Mouse (Mus musculus) stomach, embryonic 16.5 days (tissue): ENCODE measurements at regions not wholly inside any gene's neighbourhood (a gene's known extent, or its start where the extent isn't known, plus 50 kb on each side); places are given as distances from the start of the nearest gene placed in this dataset.

Experiments used
- ATAC-seq: fragments of 200-750 bp; cut with Nextera tagmentation; 2 replicates; pipeline ENCODE4 v1.8.0; 2017; ENCODE audit warnings: moderate number of reproducible peaks, moderate TSS enrichment; ENCODE audit not compliant: insufficient read depth, low FRiP score
- H3K27ac ChIP-seq: fragments of 300-500 bp; sonication (generic); 2 replicates; pipeline ENCODE4 v1.5.1; 2014; ENCODE audit warnings: low read length
- H3K27me3 ChIP-seq: fragments of 300-500 bp; sonication (generic); 2 replicates; pipeline ENCODE4 v1.6.1; 2014; ENCODE audit warnings: low read length, control low read depth, mixed read lengths; ENCODE audit not compliant: control insufficient read depth, insufficient read depth
- H3K36me3 ChIP-seq: fragments of 300-500 bp; sonication (generic); 2 replicates; pipeline ENCODE4 v1.6.1; 2014; ENCODE audit warnings: low read length; ENCODE audit not compliant: control insufficient read depth, insufficient read depth
- H3K4me1 ChIP-seq: fragments of 300-500 bp; sonication (generic); 2 replicates; pipeline ENCODE4 v1.6.1; 2014; ENCODE audit warnings: low read length, control low read depth, mixed read lengths; ENCODE audit not compliant: control insufficient read depth, insufficient read depth
- H3K4me2 ChIP-seq: fragments of 300-500 bp; sonication (generic); 2 replicates; pipeline ENCODE4 v1.6.1; 2014; ENCODE audit warnings: low read depth, low read length, mixed read lengths
- H3K4me3 ChIP-seq: fragments of 300-500 bp; sonication (generic); replicated peaks from 2 replicates; pipeline ENCODE4 v1.5.1; 2014; ENCODE audit warnings: mild to moderate bottlenecking, low read length
- H3K9ac ChIP-seq: fragments of 300-500 bp; sonication (generic); 2 replicates; pipeline ENCODE4 v1.6.1; 2014; ENCODE audit warnings: low read length
- H3K9me3 ChIP-seq: fragments of 300-500 bp; sonication (generic); replicated peaks from 2 replicates; pipeline ENCODE4 v1.6.1; 2016; ENCODE audit warnings: low read length, control low read depth; ENCODE audit not compliant: control insufficient read depth
- WGBS: fragments of 180-500 bp; shearing (Covaris S2); extraction: QIAGEN DNeasy Blood & Tissue Kit; methylation state at CpG from one replicate; pipeline ENCODE4 v1.1.7; 2014; 5-methylcytosine and 5-hydroxymethylcytosine counted together

GRCm38 (mm10) chr16:49644416-49644815 is 54.6 kb upstream of the Ift57 start:
- no peaks in the 10 kb centered on the region for H3K4me1 ChIP-seq
- no peak overlapping the region for H3K27ac ChIP-seq
- H3K36me3 ChIP-seq, result no peaks in the 10 kb centered on the region
- H3K27me3 ChIP-seq, result no peaks in the 10 kb centered on the region
- no peaks in the 10 kb centered on the region for H3K9me3 ChIP-seq
- no peak overlapping the region for H3K9ac ChIP-seq
- H3K4me3 ChIP-seq, result no peak overlapping the region
- ATAC-seq, result no peak
- H3K4me2 ChIP-seq, result no peak overlapping the region
- 98% methylated on average over 1 of the region's 1 CpGs for WGBS

DNA sequence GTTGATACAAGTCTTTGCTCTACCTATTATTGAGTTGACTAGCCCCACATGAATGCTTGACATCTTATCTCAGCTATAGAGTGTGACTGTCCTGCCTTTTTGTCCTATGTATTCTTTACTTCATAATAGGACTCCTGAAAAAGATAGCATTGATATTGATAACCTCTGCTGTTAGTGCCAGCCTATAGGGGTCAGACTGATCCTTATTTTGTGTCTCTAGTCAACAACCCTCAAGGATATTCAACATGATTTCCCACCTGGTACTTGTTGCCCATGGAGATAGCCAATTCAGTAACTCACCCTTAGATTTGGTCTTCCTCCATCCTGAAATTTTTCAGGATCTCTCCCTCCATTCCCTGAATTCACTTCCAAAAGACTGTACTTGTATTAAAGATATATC is 52.6 kb upstream of the Ift57 start:
- Histone ChIP-seq H3K27ac (no peak overlapping the region), H3K9me3 (no peaks in the 10 kb centered on the region), H3K4me2 (no peak overlapping the region), H3K4me3 (no peak overlapping the region), H3K4me1 (no peaks in the 10 kb centered on the region), H3K27me3 (no peaks in the 10 kb centered on the region), H3K36me3 (no peaks in the 10 kb centered on the region), H3K9ac (no peak overlapping the region)
- ATAC-seq, result no peak
